Mouse (Mus musculus): ENCODE measurements around the gene Gnl1.
A peak's percentile ranks its signal among the peaks of the same experiment; 100 is the strongest.
"Not testable (repeated sequence)": the region's sequence is repeated elsewhere in the genome, so short reads cannot be mapped to it uniquely, and the experiment has no call there.

The Gnl1 gene

DNA sequence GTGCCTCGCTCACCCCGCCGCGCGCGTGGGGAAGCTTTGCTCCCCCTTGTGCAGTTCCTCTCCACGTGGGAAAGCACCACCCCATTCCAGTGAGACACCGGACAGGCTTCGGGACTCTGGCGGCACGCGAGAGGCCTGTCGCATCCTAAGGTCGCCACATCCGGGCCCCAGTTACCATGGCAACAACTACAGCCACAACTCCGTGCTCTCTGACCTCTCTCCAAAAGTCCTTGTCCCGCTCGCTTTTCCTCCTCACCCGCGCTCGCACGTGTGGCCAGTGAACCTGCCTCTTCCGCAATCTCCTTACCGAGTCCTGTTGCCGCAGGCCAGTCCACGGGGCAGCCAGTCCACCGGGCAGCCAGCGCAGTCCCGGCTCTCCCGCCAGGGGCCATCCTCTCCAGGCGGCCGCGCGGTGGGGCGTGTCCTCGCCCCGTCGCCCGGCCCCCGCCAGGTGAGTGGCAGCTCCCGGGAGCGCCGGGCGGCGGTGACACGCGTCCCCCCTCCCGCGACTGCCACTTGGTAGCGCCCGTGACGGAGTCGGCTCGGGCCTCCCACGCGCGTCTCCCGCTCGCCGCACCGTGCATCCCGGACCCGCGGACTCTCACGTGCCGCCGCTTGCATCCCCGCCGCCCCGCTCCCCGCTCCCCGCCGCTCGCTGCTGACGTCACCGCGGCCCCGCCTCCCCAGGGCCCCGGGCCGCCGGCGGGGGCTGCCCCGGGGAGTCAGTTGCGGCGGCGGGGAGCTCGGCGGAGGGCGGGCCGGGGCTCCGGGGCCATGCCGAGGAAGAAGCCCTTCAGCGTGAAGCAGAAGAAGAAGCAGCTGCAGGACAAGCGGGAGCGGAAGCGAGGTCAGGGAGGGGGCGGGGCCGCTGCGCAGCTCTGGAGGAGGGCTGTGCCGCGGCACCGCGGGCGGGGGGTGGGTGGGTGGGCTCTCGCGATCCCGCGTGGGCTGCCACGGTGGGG, at the start of gene Gnl1, which contains the start of gene Prr3:
TSS of gene Gnl1 (plus strand) at position 451 of the 962 bp plus-strand sequence.
TSS of gene Prr3 (minus strand) at position 836 of the 962 bp plus-strand sequence.
- DNase-seq (ENCODE audit: low read depth, low spot score) = peak; percentile 100

GRCm38 (mm10) chr17:35930627-35931026, 49.0 kb upstream of the Gnl1 start:
- no peak for DNase-seq (ENCODE audit: low read depth, low spot score)

DNA sequence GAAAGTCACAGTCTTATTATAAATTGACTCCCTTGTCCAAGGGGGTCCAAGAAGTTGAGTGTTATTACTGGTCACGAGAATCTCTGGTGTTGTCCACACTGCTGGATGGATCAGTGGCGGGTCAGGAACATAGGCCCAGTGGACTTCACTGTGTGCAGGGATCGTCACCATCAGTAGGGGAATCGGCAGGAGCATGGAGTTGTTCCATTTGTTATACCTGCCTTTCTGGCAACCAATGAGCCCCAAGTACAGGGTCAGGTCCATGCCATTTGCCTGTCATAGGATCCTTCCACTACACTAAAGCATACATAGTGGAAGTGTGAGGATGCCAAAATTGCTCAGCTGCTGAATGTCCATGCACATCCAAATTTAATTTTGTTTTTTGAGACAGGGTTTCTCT, 47.0 kb upstream of the Gnl1 start:
- DNase-seq (ENCODE audit: low read depth, low spot score) = no peak

- not testable (repeated sequence) for DNase-seq (ENCODE audit: low read depth, low spot score)
These were observed 43.9 kb upstream of the Gnl1 start for GRCm38 (mm10) chr17:35935763-35936162.

DNA sequence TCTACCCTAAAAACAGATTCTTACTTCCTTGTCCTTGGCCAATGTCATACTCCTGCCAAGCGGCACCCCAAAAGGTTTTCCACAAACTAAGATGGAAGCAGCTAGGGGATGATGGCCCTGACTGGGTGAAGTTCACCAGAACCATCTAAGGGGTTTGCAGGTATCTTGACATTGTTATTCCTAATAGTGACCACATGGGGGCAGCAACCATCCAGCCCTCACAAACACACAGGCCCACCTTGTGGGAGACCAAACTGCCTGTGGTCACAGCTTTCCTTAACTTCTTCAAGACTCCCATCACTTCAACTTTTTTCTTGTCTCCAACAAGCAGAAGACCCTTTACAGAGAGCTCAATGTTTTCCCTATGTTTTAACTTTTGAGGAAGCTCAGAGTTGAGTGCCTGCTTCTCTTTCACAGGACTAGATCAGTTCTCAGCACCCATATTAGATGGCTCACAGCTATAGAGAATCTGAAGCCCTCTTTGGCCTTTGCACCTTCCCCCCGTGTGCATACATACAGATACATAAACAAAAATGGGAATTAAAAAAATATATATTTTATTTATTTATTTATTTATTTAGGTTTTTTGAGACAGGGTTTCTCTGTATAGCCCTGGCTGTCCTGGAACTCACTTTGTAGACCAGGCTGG, 41.8 kb upstream of the Gnl1 start:
- peak; percentile 79 for DNase-seq (ENCODE audit: low read depth, low spot score)

DNA sequence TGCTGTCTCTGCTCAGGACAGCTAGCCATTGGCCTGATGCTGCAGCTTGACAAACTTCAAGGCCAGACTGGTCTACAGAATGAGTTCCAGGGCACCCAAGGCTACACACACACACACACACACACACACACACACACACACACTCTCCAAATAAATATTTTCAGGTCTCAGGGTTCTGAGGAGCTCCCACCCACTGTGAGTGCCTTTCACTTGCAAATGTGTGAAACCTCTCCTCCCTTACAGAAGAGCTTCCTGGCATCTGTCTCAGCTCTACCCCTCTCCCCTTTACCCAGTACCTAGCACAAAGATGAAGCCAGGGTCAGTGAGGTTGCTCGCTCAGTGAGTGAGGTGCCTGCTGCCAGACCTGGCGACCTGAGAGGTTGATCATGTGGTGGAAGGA, 40.5 kb upstream of the Gnl1 start:
- no peak for DNase-seq (ENCODE audit: low read depth, low spot score)

DNA sequence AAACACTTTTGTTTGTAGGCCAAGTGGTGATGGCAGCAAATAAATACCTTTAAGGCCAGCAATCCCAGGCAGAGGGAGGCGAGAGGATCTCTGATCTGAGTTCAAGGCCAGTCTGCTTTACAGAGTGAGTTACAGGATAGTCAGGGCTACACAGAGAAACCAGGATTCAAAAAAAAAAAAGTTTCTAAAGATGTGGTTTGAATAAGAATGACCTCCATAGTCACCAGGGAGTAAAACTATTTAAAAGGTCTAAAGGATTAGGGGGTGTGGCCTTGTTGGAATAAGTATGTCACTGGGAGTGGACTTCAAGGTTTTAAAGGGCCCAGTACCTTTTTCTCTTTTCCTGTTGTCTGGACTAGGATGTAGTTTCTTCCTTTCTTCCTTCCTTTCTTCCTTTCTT, 39.7 kb upstream of the Gnl1 start:
- DNase-seq (ENCODE audit: low read depth, low spot score) = no peak

- DNase-seq (ENCODE audit: low read depth, low spot score) = not testable (repeated sequence)
These were observed 28.7 kb upstream of the Gnl1 start for GRCm38 (mm10) chr17:35950946-35951345.

DNA sequence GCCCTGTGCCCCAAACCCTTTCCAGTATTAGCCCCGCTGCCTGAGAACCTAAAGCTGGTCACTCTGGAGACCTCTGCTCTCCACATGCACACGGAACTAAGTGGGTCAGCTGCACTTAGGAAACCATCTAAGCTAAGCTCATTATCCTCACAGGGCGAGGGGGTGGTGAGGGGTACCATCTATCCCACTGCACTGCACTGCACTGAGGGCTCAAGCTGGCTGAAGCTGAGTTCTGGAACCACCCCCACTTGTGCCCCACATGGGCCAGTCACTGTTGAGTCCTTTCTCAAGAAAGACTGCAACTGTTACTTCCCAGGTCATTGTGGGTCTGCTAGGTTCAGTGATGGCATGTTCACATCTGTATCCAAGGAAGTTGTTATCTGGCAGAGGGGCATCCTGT, 27.1 kb upstream of the Gnl1 start:
- DNase-seq (ENCODE audit: low read depth, low spot score) = not testable (repeated sequence)

GRCm38 (mm10) chr17:35954665-35955064, 25.0 kb upstream of the Gnl1 start:
- DNase-seq (ENCODE audit: low read depth, low spot score) = no peak

- no peak for DNase-seq (ENCODE audit: low read depth, low spot score)
These were observed 21.0 kb upstream of the Gnl1 start for GRCm38 (mm10) chr17:35958533-35959223.

- no peak for DNase-seq (ENCODE audit: low read depth, low spot score)
These were observed 16.4 kb upstream of the Gnl1 start for GRCm38 (mm10) chr17:35963279-35963678.

- no peak for DNase-seq (ENCODE audit: low read depth, low spot score)
These were observed 12.0 kb upstream of the Gnl1 start for GRCm38 (mm10) chr17:35967621-35968020.

GRCm38 (mm10) chr17:35969418-35970389, 9.9 kb upstream of the Gnl1 start, which contains the start of gene Abcf1:
TSS of gene Abcf1 (minus strand) at chr17:35969761.
- DNase-seq (ENCODE audit: low read depth, low spot score) = peak; percentile 98

- DNase-seq (ENCODE audit: low read depth, low spot score) = no peak
These were observed 7.5 kb upstream of the Gnl1 start for GRCm38 (mm10) chr17:35972131-35972530.

GRCm38 (mm10) chr17:35978811-35979400, 745 bp upstream of the Gnl1 start:
- DNase-seq (ENCODE audit: low read depth, low spot score) = peak; percentile 97

GRCm38 (mm10) chr17:35980363-35980754, 708 bp downstream of the Gnl1 start:
- no peak for DNase-seq (ENCODE audit: low read depth, low spot score)

DNA sequence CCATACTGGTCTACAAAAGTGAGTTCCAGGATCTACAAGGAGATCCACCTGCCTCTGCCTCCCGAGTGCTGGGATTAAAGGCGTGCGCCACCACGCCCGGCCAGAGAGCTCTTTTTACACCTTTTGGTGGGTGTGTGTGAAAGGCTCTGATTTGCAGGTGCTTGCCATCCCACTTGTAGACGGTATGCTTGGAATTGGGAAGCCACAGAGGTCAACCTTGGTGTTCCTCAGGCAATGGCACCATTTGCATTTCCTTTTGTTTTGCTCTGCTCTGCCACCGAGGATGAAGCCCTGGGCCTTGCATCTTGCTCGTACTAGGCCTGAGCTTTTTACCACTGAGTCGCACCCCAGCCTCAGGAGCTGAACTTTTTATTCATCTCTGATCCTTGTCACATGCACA, 2.1 kb downstream of the Gnl1 start:
- DNase-seq (ENCODE audit: low read depth, low spot score) = no peak

GRCm38 (mm10) chr17:35991781-35992180, 12.1 kb downstream of the Gnl1 start:
- no peak for DNase-seq (ENCODE audit: low read depth, low spot score)

- peak; percentile 90 for DNase-seq (ENCODE audit: low read depth, low spot score)
These were observed 14.0 kb downstream of the Gnl1 start for GRCm38 (mm10) chr17:35993675-35994074.
